Mouse (Mus musculus) mature B cell (primary cell): ENCODE measurements around the gene Smoc2.

Experiments
- in situ Hi-C: fragments of 300-500 bp; cut with MboI; formaldehyde crosslinking; loops from 2 replicates; pipeline ENCODE4 v1.14.3; 2019

Smoc2 gene

GRCm38 (mm10) chr17:14279966-14280300 lies 627 bp downstream of the Smoc2 start:
- in situ Hi-C loops = no loop called here

- in situ Hi-C loops = no loop called here
Measured at GRCm38 (mm10) chr17:14280425-14280833, 1.1 kb downstream of the Smoc2 start.

- in situ Hi-C loops = no loop called here
Measured at GRCm38 (mm10) chr17:14288015-14288616, 8.8 kb downstream of the Smoc2 start.

- in situ Hi-C loops = no loop called here
Measured at GRCm38 (mm10) chr17:14293617-14294016, 14.3 kb downstream of the Smoc2 start.

- in situ Hi-C loops = no loop called here
Measured at GRCm38 (mm10) chr17:14295146-14295545, 15.8 kb downstream of the Smoc2 start.

- in situ Hi-C loops = no loop called here
Measured at GRCm38 (mm10) chr17:14300361-14300760, 21.1 kb downstream of the Smoc2 start.

- in situ Hi-C loops = no loop called here
Measured at GRCm38 (mm10) chr17:14301491-14302344, 22.4 kb downstream of the Smoc2 start.

GRCm38 (mm10) chr17:14302356-14302755 lies 23.1 kb downstream of the Smoc2 start:
- in situ Hi-C loops = no loop called here

GRCm38 (mm10) chr17:14303722-14304121 lies 24.4 kb downstream of the Smoc2 start:
- in situ Hi-C loops = no loop called here

GRCm38 (mm10) chr17:14309884-14310283 lies 30.6 kb downstream of the Smoc2 start:
- in situ Hi-C loops = no loop called here

GRCm38 (mm10) chr17:14312440-14312839 lies 33.1 kb downstream of the Smoc2 start:
- in situ Hi-C loops = no loop called here

GRCm38 (mm10) chr17:14314308-14314707 lies 35.0 kb downstream of the Smoc2 start:
- in situ Hi-C loops = no loop called here

GRCm38 (mm10) chr17:14316536-14316935 lies 37.2 kb downstream of the Smoc2 start:
- in situ Hi-C loops = no loop called here

GRCm38 (mm10) chr17:14317439-14317838 lies 38.1 kb downstream of the Smoc2 start:
- in situ Hi-C loops = no loop called here

GRCm38 (mm10) chr17:14326156-14326555 lies 46.9 kb downstream of the Smoc2 start:
- in situ Hi-C loops = no loop called here

- in situ Hi-C loops = no loop called here
Measured at GRCm38 (mm10) chr17:14328037-14328436, 48.7 kb downstream of the Smoc2 start.

GRCm38 (mm10) chr17:14330498-14330897 lies 51.2 kb downstream of the Smoc2 start:
- in situ Hi-C loops = no loop called here

- in situ Hi-C loops = no loop called here
Measured at GRCm38 (mm10) chr17:14339932-14340557, 60.7 kb downstream of the Smoc2 start.

GRCm38 (mm10) chr17:14340736-14341135 lies 61.4 kb downstream of the Smoc2 start:
- in situ Hi-C loops = no loop called here

- in situ Hi-C loops = no loop called here
Measured at GRCm38 (mm10) chr17:14342511-14342910, 63.2 kb downstream of the Smoc2 start.

GRCm38 (mm10) chr17:14343442-14343841 lies 64.1 kb downstream of the Smoc2 start:
- in situ Hi-C loops = no loop called here

GRCm38 (mm10) chr17:14345556-14345955 lies 66.2 kb downstream of the Smoc2 start:
- in situ Hi-C loops = no loop called here

- in situ Hi-C loops = no loop called here
Measured at GRCm38 (mm10) chr17:14346891-14347290, 67.6 kb downstream of the Smoc2 start.
